18 mouse cellular contexts compared by ENCODE assay signal in genomic region chr11:46314534-46314933, GRCm38 (mm10). TPM values are rescaled to one million over a fixed set of nuclear protein-coding genes. Genes with fewer than 3 reads are reported as not detected.
DNase-seq lines count a peak whose midpoint lies in the region; ATAC-seq and TF ChIP-seq lines count a peak whose summit lies in the region.
"Had no signal": no experiment of that assay in that cellular context is flagged by ENCODE, and none has a peak within 500 bp of the region (broad histone marks: within the 10 kb centered on the region; RNA-seq: fewer than 3 reads in every experiment).

No protein-coding gene starts in this region.

- H3K27me3 ChIP-seq in forebrain, postnatal 0 days (ENCODE audit: insufficient read depth, low read length), result no peaks in the 10 kb centered on the region
- no peaks in the 10 kb centered on the region for H3K27me3 ChIP-seq in forebrain, embryonic 16.5 days (replicated peaks; ENCODE audit: control insufficient read depth, insufficient read depth, low read length)
- peaks cover 6% of the 10 kb centered on the region; the same call in 1 of the 2 replicates for H3K27me3 ChIP-seq in lung, embryonic 14.5 days (ENCODE audit: insufficient read depth, low read length)
- 0 out of 2 replicates have a peak, but pooled peaks cover 5% of the 10 kb centered on the region for H3K27me3 ChIP-seq in liver, postnatal 0 days (ENCODE audit: insufficient read depth, low read length)
- H3K27me3 ChIP-seq in stomach, postnatal 0 days (ENCODE audit: control insufficient read depth, insufficient read depth, low read length), result no peaks in the 10 kb centered on the region
- H3K27me3 ChIP-seq: forebrain, embryonic 15.5 days; neural tube, embryonic 13.5 days had no signal

- H3K9ac ChIP-seq in forebrain, postnatal 0 days, result no peak overlapping the region
- H3K9ac ChIP-seq in forebrain, embryonic 16.5 days (replicated peaks; ENCODE audit: low read depth, low read length), result no peak overlapping the region
- no peak overlapping the region for H3K9ac ChIP-seq in lung, embryonic 14.5 days
- no peak overlapping the region for H3K9ac ChIP-seq in liver, postnatal 0 days (replicated peaks)
- no peak overlapping the region for H3K9ac ChIP-seq in stomach, postnatal 0 days (ENCODE audit: low read length)
- H3K9ac ChIP-seq: embryonic facial prominence, embryonic 13.5 days; forebrain, embryonic 15.5 days; kidney, embryonic 15.5 days; limb, embryonic 15.5 days; neural tube, embryonic 13.5 days had no signal

- H3K36me3 ChIP-seq in forebrain, postnatal 0 days (ENCODE audit: insufficient read depth), result no peaks in the 10 kb centered on the region
- H3K36me3 ChIP-seq in forebrain, embryonic 16.5 days (ENCODE audit: control insufficient read depth, insufficient read depth), result no peaks in the 10 kb centered on the region
- H3K36me3 ChIP-seq in lung, embryonic 14.5 days (ENCODE audit: insufficient read depth), result no peaks in the 10 kb centered on the region
- no peaks in the 10 kb centered on the region for H3K36me3 ChIP-seq in liver, postnatal 0 days (replicated peaks; ENCODE audit: insufficient read depth, low read length)
- no peaks in the 10 kb centered on the region for H3K36me3 ChIP-seq in stomach, postnatal 0 days (ENCODE audit: control insufficient read depth, insufficient read depth, low read length)
- H3K36me3 ChIP-seq: embryonic facial prominence, embryonic 13.5 days; forebrain, embryonic 15.5 days; G1E; kidney, embryonic 15.5 days; limb, embryonic 15.5 days; neural tube, embryonic 13.5 days had no signal

- no peak for TF ChIP-seq EP300 in liver, postnatal 0 days (IDR thresholded peaks at IDR 0.05; ENCODE audit: low read depth)
- TF ChIP-seq EP300 in stomach, postnatal 0 days (optimal IDR thresholded peaks at IDR 0.05), result no peak

- no peaks in the 10 kb centered on the region for H3K9me3 ChIP-seq in forebrain, postnatal 0 days (ENCODE audit: low read length)
- H3K9me3 ChIP-seq in forebrain, embryonic 16.5 days (ENCODE audit: control insufficient read depth, low read length), result no peaks in the 10 kb centered on the region
- no peaks in the 10 kb centered on the region for H3K9me3 ChIP-seq in lung, embryonic 14.5 days (ENCODE audit: low read depth, low read length)
- H3K9me3 ChIP-seq in liver, postnatal 0 days (ENCODE audit: low read length), result no peaks in the 10 kb centered on the region
- H3K9me3 ChIP-seq in stomach, postnatal 0 days (ENCODE audit: control insufficient read depth, low read length), result no peaks in the 10 kb centered on the region
- H3K9me3 ChIP-seq: embryonic facial prominence, embryonic 13.5 days; forebrain, embryonic 15.5 days; G1E; kidney, embryonic 15.5 days; limb, embryonic 15.5 days; neural tube, embryonic 13.5 days had no signal

- TF ChIP-seq POLR2A in lung, adult 2 months (IDR thresholded peaks at IDR 0.05; ENCODE audit: borderline replicate concordance, extremely low read depth, low read depth, low read length), result no peak

- no peak overlapping the region; the same call in 1 of the 2 replicates for H3K27ac ChIP-seq in forebrain, postnatal 0 days (ENCODE audit: low read depth, low read length)
- H3K27ac ChIP-seq in forebrain, embryonic 16.5 days (ENCODE audit: low read length), result no peak overlapping the region
- H3K27ac ChIP-seq in lung, embryonic 14.5 days (ENCODE audit: low read depth), result no peak overlapping the region
- 0 out of 2 replicates have a peak overlapping the region, but pooled peaks have one; percentile 41 for H3K27ac ChIP-seq in liver, postnatal 0 days (ENCODE audit: low read depth)
- H3K27ac ChIP-seq in stomach, postnatal 0 days (replicated peaks), result no peak overlapping the region
- H3K27ac ChIP-seq: embryonic facial prominence, embryonic 13.5 days; forebrain, embryonic 15.5 days; hindbrain, postnatal 0 days; kidney, embryonic 15.5 days; limb, embryonic 15.5 days; neural tube, embryonic 13.5 days had no signal

- no peak overlapping the region for H3K4me3 ChIP-seq in forebrain, postnatal 0 days (ENCODE audit: low read depth, low read length)
- no peak overlapping the region for H3K4me3 ChIP-seq in forebrain, embryonic 16.5 days (replicated peaks; ENCODE audit: low read length)
- no peak overlapping the region for H3K4me3 ChIP-seq in lung, embryonic 14.5 days (ENCODE audit: low read depth, low read length)
- H3K4me3 ChIP-seq in lung, adult 2 months (replicated peaks; ENCODE audit: extremely low read depth, low read depth, low read length), result no peak overlapping the region
- no peak overlapping the region for H3K4me3 ChIP-seq in liver, postnatal 0 days (ENCODE audit: low read depth, low read length)
- no peak overlapping the region for H3K4me3 ChIP-seq in stomach, postnatal 0 days (ENCODE audit: low read depth, low read length)
- H3K4me3 ChIP-seq: embryonic facial prominence, embryonic 13.5 days; forebrain, embryonic 15.5 days; kidney, embryonic 15.5 days; limb, embryonic 15.5 days; neural tube, embryonic 13.5 days had no signal

- intact Hi-C loops in gastrocnemius, postnatal 14 days (cut with DNase I; ENCODE audit: low total_unique reads), result no loop called here

- 52% methylated on average over 7 of the region's 7 CpGs for WGBS in forebrain, postnatal 0 days
- WGBS in forebrain, embryonic 16.5 days, result 49% methylated on average over 7 of the region's 7 CpGs
- WGBS in lung, embryonic 14.5 days, result 29% methylated on average over 7 of the region's 7 CpGs
- WGBS in lung, adult 2 months, result 28% methylated on average over 7 of the region's 7 CpGs
- 17% methylated on average over 7 of the region's 7 CpGs for WGBS in liver, postnatal 0 days (ENCODE audit: insufficient replicate concordance)
- 22% methylated on average over 7 of the region's 7 CpGs for WGBS in stomach, postnatal 0 days

- TF ChIP-seq CTCF in forebrain, postnatal 0 days (IDR thresholded peaks at IDR 0.05; ENCODE audit: low read depth), result no peak
- no peak for TF ChIP-seq CTCF in lung, embryonic 14.5 days (IDR thresholded peaks at IDR 0.05; ENCODE audit: low read depth)
- no peak for TF ChIP-seq CTCF in lung, adult 2 months (IDR thresholded peaks at IDR 0.05; ENCODE audit: insufficient read depth, low read length)
- 0 out of 2 replicates have a peak, but pooled peaks have one; percentile 16 for TF ChIP-seq CTCF in liver, postnatal 0 days (IDR thresholded peaks at IDR 0.05; ENCODE audit: low read depth)
- TF ChIP-seq CTCF in stomach, postnatal 0 days (IDR thresholded peaks at IDR 0.05; ENCODE audit: low read depth), result no peak

- H3K4me2 ChIP-seq in forebrain, postnatal 0 days (ENCODE audit: low read depth), result no peak overlapping the region
- H3K4me2 ChIP-seq in forebrain, embryonic 16.5 days (ENCODE audit: low read length), result no peak overlapping the region
- H3K4me2 ChIP-seq in lung, embryonic 14.5 days, result no peak overlapping the region
- H3K4me2 ChIP-seq in liver, postnatal 0 days (ENCODE audit: low read depth, low read length), result peak overlapping the region; percentile 48; the same call in 1 of the 2 replicates
- H3K4me2 ChIP-seq in stomach, postnatal 0 days (replicated peaks; ENCODE audit: low read depth), result no peak overlapping the region
- H3K4me2 ChIP-seq: embryonic facial prominence, embryonic 13.5 days; forebrain, embryonic 15.5 days; kidney, embryonic 15.5 days; limb, embryonic 15.5 days; neural tube, embryonic 13.5 days had no signal

- peak; percentile 5 for DNase-seq in forebrain, postnatal 0 days
- DNase-seq in lung, embryonic 14.5 days, result peak; percentile 64
- DNase-seq in lung, adult 2 months, result no peak
- no peak for DNase-seq in liver, postnatal 0 days
- no peak for DNase-seq in gastrocnemius, postnatal 14 days
- no peak for DNase-seq in stomach, postnatal 0 days (ENCODE audit: low spot score)
- DNase-seq: cerebellum, adult 2 months; midbrain, embryonic 14.5 days; thymus, postnatal 25 days had no signal

- ATAC-seq in forebrain, postnatal 0 days, result no peak
- ATAC-seq in forebrain, embryonic 16.5 days, result no peak
- ATAC-seq in lung, embryonic 14.5 days (ENCODE audit: insufficient read depth), result no peak
- ATAC-seq in liver, postnatal 0 days, result peak; percentile 47; the same call in 1 of the 2 replicates
- peak; percentile 68 for ATAC-seq in monocyte, adult 5-6 weeks (replicated peaks; ENCODE audit: insufficient number of reproducible peaks, low FRiP score, low TSS enrichment, poor library complexity, severe bottlenecking)
- ATAC-seq in stomach, postnatal 0 days (ENCODE audit: low FRiP score, low TSS enrichment), result no peak
- ATAC-seq: forebrain, embryonic 15.5 days; hindbrain, postnatal 0 days had no signal

- peaks cover 11% of the 10 kb centered on the region for H3K4me1 ChIP-seq in forebrain, postnatal 0 days (ENCODE audit: insufficient read depth)
- peaks cover 24% of the 10 kb centered on the region for H3K4me1 ChIP-seq in forebrain, embryonic 16.5 days (replicated peaks; ENCODE audit: control insufficient read depth, insufficient read depth, low read length)
- no peaks in the 10 kb centered on the region for H3K4me1 ChIP-seq in lung, embryonic 14.5 days (ENCODE audit: insufficient read depth)
- peaks cover 4% of the 10 kb centered on the region; the same call in 1 of the 2 replicates for H3K4me1 ChIP-seq in lung, adult 2 months (ENCODE audit: control insufficient read depth, insufficient read depth, low read length)
- H3K4me1 ChIP-seq in liver, postnatal 0 days (ENCODE audit: insufficient read depth), result peaks cover 18% of the 10 kb centered on the region
- peaks cover 5% of the 10 kb centered on the region; the same call in 1 of the 2 replicates for H3K4me1 ChIP-seq in stomach, postnatal 0 days (replicated peaks; ENCODE audit: control insufficient read depth, insufficient read depth)

RNA-seq across cellular contexts. Expression of gene Cyfip2, which starts 1.9 kb away (rescaled TPM):
- 92.5 and 114 TPM in 2 replicates for total RNA-seq in forebrain, postnatal 0 days (2014; rRNA removed)
- 54.9 and 75.8 TPM in 2 replicates for polyA plus RNA-seq in forebrain, postnatal 0 days (2015; fragmentation: Nextera tagmentation; extraction: Ambion mirVana)
- polyA plus RNA-seq in forebrain, embryonic 16.5 days (2015; fragmentation: Nextera tagmentation; extraction: Ambion mirVana), result 88.4 and 91.4 TPM in 2 replicates
- polyA plus RNA-seq in lung, embryonic 14.5 days (2014; fragmentation: Nextera tagmentation; extraction: Ambion mirVana), result 5.9 and 6.1 TPM in 2 replicates
- 5.5 and 9.3 TPM in 2 replicates for polyA plus RNA-seq in lung, adult 2 months (2012; rRNA removed)
- polyA plus RNA-seq in liver, postnatal 0 days (2015; fragmentation: Nextera tagmentation; extraction: Ambion mirVana), result 4.8 and 6.1 TPM in 2 replicates
- 120 to 188 TPM (median 136 TPM) in 3 replicates for total RNA-seq in monocyte, adult 5-6 weeks (2017)
- under 1 TPM; 0.49 to 0.70 TPM for total RNA-seq in gastrocnemius, postnatal 14 days (2021)
- polyA plus RNA-seq in stomach, postnatal 0 days (2015; fragmentation: Nextera tagmentation; extraction: Ambion mirVana), result 2.8 and 3.0 TPM in 2 replicates

Comparison
In these comparisons a context has a peak if more than half of its experiments do, and no peak if none do; other contexts are left out.
1. DNase-seq: peak in forebrain, postnatal 0 days (single experiment) and lung, embryonic 14.5 days (single experiment); none in lung, adult 2 months (single experiment), liver, postnatal 0 days (single experiment), gastrocnemius, postnatal 14 days (single experiment) and stomach, postnatal 0 days (single experiment).
2. ATAC-seq: peak in liver, postnatal 0 days (single experiment) and monocyte, adult 5-6 weeks (single experiment); none in forebrain, postnatal 0 days (single experiment), forebrain, embryonic 16.5 days (single experiment), lung, embryonic 14.5 days (single experiment) and stomach, postnatal 0 days (single experiment).